Mouse (Mus musculus) spleen, postnatal 36 days (tissue): ENCODE data around the gene Lcn5.
"Not testable (repeated sequence)": the region's sequence is repeated elsewhere in the genome, so short reads cannot be mapped to it uniquely, and the experiment has no call there.

ENCODE experiments used
- DNase-seq, 2 experiments: peaks; one replicate each; pipeline ENCODE4 v3.0.0; 2022; ENCODE audit warnings: low spot score in 2 of 2, mixed read lengths in 1 of 2

Lcn5 gene

DNA sequence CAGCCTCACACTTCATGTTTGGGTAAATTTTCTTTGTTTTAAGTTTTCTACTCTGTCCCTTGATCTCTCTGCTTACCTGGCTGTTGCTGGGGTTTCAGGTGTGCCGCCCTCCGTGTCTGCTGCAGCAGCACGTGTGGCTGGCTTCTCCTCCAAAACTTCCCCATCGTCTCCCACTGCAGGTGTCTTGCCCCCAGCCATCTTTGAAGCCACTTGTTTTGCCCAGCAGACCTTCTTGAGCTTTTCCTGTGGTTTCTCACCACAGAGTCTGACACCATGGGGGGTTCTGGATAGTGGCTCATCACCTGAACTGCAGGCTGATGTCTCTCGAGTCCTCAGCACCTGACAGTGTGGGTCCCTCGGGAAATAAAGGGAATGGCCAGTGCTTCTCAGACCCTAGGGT, 21.8 kb downstream of the Lcn5 start:
- DNase-seq: no peak

DNA sequence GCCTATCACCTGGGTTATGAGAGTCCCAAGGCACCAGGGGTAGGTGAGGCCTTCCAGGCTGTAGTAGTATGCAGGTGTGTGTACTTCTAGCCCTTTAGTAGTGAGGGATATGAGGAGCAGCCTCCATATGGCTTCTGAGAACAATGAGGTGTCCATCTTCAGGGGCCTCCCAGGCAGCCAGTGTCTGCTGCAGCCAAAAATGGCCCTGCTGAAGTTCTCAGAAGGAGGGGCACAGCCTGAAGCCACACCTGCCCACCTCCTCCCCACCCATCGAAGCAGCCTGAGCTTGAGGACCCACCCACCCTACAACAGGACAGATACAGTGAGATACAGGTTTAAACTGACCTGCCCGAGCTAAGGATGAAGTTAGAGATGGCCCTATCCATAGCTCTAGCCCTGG, 24.7 kb downstream of the Lcn5 start, which contains the start of gene Lcn10:
TSS of gene Lcn10 (plus strand) at position 301 of the 400 bp plus-strand sequence.
- no peak for DNase-seq

DNA sequence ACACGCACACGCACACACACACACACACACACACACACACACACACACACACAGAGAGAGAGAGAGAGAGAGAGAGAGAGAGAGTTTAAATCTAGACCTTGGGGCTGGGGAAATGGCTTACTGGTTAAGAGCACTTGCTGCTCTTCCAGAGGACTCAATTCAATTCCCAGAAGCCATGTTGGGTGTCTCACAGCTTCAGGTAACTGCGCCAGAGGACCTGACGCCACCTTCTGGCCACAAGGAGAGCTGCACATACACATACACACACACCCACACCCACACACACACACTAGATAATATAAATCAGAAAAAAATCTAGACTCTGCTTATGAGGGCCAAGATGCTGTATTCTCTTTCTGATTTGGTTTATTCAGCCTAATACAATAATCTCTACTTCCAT, 29.2 kb downstream of the Lcn5 start:
- DNase-seq: no peak

DNA sequence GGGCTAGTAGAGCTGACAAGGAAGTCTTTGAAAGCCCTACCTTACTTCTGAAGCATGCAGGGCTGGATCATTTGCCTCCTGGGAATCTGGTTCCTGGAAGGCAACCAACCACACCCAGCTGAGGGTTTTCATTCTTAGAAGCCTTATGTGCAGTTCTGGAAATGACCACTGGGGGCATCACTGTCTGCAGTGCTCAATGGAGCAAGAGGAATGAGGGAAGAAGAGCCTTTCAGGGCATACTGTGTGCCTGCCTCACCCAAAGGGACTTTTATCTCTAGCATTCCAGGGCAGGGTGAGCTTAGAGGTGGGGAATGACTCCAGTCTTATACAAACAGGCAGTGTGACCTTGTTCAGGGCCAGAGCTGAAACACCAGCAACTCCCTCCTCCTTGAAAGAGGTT, 36.9 kb downstream of the Lcn5 start:
- DNase-seq: peak in 1 of 2 experiments; percentile 14

DNA sequence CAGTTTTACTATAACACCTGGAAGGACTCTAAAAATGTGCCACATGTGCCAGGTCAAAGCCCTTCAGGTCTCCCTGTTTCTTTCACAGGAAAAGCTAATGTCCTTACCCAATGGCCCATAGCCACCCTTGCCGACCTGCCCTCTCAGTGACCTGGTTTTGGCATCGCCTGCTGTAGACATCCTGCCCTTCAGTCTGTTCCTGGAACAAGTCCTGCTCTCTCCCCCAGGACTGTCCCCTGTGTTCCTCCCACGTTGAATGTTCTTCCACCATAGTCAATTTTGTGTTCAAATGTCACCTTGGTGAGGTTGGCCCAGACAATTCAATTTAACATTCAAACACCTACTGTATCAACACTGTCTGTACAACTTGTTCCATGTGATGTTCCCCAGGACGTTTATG, 39.2 kb downstream of the Lcn5 start:
- no peak for DNase-seq

DNA sequence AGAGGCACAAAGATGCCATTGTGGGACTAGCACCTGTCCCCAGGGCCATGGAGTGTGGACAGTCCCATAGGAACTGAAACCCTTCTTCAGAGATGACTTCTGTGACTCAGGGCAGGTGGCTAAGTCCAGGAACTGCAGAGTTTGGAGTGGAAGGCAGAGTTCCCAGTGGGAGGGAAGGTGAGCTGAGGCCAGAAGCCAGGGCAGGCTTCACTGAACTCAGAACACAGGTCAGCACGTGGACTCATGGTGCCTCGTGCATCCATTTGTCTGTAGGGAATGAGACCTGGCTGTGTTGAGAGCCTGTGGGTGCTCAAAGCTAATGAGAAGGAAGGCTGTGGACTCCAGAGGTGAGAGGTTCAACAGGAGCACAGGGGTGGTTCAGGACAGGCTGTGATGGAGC, 40.9 kb downstream of the Lcn5 start:
- no peak for DNase-seq

DNA sequence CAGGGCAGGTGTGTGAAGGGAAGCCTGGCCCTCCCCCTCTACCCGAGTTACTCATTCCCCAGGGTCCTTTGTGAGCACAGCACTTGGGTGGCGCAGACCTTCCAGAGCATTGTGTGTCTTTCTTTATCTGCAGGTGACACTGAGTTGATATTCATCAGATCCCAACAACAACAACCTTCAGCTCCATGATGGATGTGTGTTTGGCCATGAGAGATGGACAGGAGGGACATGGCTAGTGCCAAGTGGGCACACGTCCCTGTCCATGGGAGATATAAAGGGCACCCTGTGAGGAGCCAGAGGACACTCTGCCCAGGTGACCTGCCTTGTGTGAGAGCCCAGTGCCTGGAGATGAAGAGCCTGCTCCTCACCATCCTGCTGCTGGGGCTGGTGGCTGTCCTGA, 42.0 kb downstream of the Lcn5 start, which contains the start of gene Obp2a:
TSS of gene Obp2a (plus strand) at position 301 of the 400 bp plus-strand sequence.
- DNase-seq: not testable (repeated sequence)

DNA sequence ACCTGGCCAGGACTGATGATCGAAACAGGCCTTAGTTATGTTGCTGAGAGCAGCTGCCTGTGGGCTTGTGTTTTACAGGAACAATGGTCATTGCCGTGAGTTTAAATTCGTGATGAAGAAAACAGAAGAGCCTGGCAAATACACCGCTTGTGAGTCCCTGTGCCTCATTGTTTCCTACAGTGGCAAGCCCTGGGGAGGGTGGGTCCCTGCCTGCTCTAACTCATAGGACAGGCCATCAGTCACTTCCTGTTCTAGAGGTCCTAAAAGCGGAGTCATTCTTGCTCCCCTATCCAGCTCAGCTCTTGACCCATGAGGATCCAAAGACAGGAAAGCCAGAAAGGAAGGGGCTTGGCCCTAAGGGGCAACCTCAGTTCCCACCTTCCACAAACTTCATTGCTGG, 43.2 kb downstream of the Lcn5 start:
- DNase-seq: no peak

DNA sequence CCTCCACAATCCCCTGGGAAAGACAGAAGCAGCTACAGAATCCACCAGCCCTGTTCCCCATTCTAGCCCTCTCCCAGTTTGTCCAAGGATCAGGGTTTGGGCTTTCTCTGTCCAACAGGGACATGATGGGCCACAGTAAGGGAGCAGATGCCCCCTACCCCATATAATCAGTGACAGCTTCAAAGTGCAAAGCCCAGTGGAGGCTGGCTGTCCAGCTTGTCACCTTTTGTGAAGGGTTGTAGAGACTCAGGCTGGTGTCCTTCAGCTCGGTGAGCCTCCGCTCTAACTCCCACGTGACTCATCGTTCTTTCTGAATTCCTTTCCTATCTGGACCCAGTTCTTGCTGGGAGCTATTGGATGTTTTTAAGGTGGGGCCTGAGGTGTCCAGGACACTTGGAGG, 46.0 kb downstream of the Lcn5 start:
- DNase-seq: no peak

DNA sequence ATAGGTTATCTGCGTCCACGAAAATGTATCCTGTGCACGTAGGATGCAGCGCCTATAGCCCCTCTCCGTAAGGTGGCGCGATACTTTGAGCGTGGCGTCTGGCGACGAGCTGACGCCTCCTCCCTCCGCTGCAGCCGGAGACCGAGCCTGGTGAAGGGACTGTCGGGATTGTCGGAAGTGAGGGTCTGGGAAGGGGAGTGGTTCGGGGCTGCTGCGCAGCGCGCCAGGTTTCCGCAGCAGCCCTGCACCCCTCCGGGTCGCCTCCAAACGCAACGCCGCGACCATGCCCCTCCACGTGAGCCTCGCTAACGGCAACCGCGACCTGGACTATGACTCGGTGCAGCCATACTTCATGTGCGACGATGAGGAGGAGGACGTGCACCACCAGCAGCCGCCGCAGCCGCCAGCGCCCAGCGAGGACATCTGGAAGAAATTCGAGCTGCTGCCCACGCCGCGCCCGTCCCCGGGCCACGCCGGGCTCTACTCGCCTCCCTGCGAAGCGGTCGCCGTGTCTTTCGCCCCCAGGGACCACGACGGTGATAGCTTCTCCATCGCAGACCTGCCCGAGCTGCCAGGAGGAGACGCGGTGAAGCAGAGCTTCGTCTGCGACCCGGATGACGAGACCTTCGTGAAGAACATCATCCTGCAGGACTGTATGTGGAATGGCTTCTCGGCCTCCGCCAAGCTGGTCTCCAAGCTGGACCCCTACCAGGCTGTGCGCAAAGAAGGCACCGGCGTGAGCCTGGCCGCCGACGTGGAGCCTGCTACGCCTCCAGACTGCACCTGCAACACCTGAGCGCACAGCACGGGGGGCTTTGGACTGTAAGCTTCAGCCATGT, 49.1 kb downstream of the Lcn5 start, which contains the start of gene Bmyc:
TSS of gene Bmyc (plus strand) at position 97 of the 839 bp plus-strand sequence.
- DNase-seq: peak; percentile 66 to 70

DNA sequence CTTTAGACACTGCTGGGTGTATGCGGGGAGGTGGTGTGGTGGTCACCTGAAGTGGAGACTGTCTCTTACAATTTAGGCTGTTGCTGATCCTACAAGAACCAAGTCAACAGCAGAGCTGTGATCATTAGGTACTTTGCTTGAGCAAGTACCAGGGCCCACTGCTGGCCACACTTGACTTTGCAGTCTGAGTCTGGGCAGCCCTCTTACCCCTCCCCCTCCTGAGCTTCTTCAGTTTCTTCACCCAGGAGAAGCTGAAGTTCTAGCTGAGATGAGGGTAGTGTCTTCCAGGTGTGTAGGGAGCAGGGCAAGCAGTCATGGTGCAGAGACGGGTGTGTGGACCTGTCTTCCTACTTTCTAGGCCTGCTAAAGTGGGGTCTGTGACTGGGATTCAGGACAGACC, 50.4 kb downstream of the Lcn5 start:
- peak; percentile 25 to 48 for DNase-seq

DNA sequence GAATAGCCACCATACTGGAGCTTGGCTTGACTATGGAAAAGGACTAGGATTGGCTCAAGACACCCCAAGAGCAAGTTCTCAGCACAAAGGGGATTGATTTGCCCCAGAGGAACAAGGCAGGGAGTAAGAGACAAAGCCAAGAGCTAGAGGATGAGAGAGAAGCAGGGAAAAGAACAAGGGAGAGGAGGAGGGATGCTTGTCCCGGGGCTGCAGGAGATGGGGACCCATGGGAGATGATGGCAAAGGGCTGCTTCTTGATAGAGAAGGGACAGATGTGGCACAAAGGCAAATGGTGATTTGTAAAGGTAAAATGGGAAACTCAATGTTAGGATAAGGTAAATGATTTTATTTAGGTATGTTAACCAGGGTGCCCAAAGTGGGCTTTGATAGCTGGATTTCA, 51.3 kb downstream of the Lcn5 start:
- DNase-seq: not testable (repeated sequence)

DNA sequence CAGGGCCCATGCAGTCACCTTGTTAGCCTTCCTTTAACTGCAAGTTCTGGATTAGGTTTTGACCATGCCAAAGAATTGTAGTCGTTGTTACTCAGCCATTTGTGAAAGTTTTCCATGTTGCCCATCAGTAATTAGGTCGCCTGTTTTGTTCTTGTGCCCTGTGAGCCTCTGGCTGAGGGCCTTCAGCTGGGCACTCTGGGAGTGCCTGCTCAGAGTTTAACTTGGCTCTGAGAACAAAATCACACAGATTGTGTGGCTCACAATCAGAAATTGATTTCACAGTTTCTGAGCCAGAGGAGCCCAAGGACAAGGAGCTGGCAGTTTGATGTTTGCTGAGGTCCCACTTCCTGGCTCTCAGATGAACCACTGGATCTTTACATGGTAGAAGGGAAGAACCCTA, 52.0 kb downstream of the Lcn5 start:
- DNase-seq: not testable (repeated sequence)
